Mouse (Mus musculus): Measurements from ENCODE around the gene Spred1.
"Not testable (repeated sequence)": the region's sequence is repeated elsewhere in the genome, so short reads cannot be mapped to it uniquely, and the experiment has no call there.

Spred1 gene

GRCm38 (mm10) chr2:117119291-117120245 lies 1.6 kb upstream of the Spred1 start:
- DNase-seq (ENCODE audit: low read depth, low spot score) = no peak

GRCm38 (mm10) chr2:117120246-117121211 lies 645 bp upstream of the Spred1 start:
- DNase-seq (ENCODE audit: low read depth, low spot score) = peak; percentile 97

- no peak for DNase-seq (ENCODE audit: low read depth, low spot score)
Observed at GRCm38 (mm10) chr2:117121984-117122605, 921 bp downstream of the Spred1 start.

GRCm38 (mm10) chr2:117122701-117123337 lies 1.6 kb downstream of the Spred1 start:
- DNase-seq (ENCODE audit: low read depth, low spot score) = peak; percentile 93

GRCm38 (mm10) chr2:117123701-117124100 lies 2.5 kb downstream of the Spred1 start:
- DNase-seq (ENCODE audit: low read depth, low spot score) = no peak

GRCm38 (mm10) chr2:117124839-117125238 lies 3.7 kb downstream of the Spred1 start:
- no peak for DNase-seq (ENCODE audit: low read depth, low spot score)

GRCm38 (mm10) chr2:117129156-117129555 lies 8.0 kb downstream of the Spred1 start:
- no peak for DNase-seq (ENCODE audit: low read depth, low spot score)

- not testable (repeated sequence) for DNase-seq (ENCODE audit: low read depth, low spot score)
Observed at GRCm38 (mm10) chr2:117131041-117131440, 9.9 kb downstream of the Spred1 start.

GRCm38 (mm10) chr2:117131910-117132309 lies 10.7 kb downstream of the Spred1 start:
- no peak for DNase-seq (ENCODE audit: low read depth, low spot score)

- DNase-seq (ENCODE audit: low read depth, low spot score) = no peak
Observed at GRCm38 (mm10) chr2:117133541-117133940, 12.4 kb downstream of the Spred1 start.

- no peak for DNase-seq (ENCODE audit: low read depth, low spot score)
Observed at GRCm38 (mm10) chr2:117137751-117138150, 16.6 kb downstream of the Spred1 start.

- DNase-seq (ENCODE audit: low read depth, low spot score) = no peak
Observed at GRCm38 (mm10) chr2:117138932-117139331, 17.8 kb downstream of the Spred1 start.

- no peak for DNase-seq (ENCODE audit: low read depth, low spot score)
Observed at GRCm38 (mm10) chr2:117139977-117140376, 18.8 kb downstream of the Spred1 start.

GRCm38 (mm10) chr2:117143106-117143505 lies 21.9 kb downstream of the Spred1 start:
- no peak for DNase-seq (ENCODE audit: low read depth, low spot score)

GRCm38 (mm10) chr2:117146026-117146425 lies 24.9 kb downstream of the Spred1 start:
- DNase-seq (ENCODE audit: low read depth, low spot score) = no peak

- DNase-seq (ENCODE audit: low read depth, low spot score) = no peak
Observed at GRCm38 (mm10) chr2:117146617-117147016, 25.4 kb downstream of the Spred1 start.

GRCm38 (mm10) chr2:117152161-117152560 lies 31.0 kb downstream of the Spred1 start:
- DNase-seq (ENCODE audit: low read depth, low spot score) = no peak

- DNase-seq (ENCODE audit: low read depth, low spot score) = no peak
Observed at GRCm38 (mm10) chr2:117168379-117168778, 47.2 kb downstream of the Spred1 start.

GRCm38 (mm10) chr2:117169037-117169436 lies 47.9 kb downstream of the Spred1 start:
- DNase-seq (ENCODE audit: low read depth, low spot score) = peak; percentile 26

GRCm38 (mm10) chr2:117172981-117173380 lies 51.8 kb downstream of the Spred1 start:
- DNase-seq (ENCODE audit: low read depth, low spot score) = peak; percentile 30

- DNase-seq (ENCODE audit: low read depth, low spot score) = no peak
Observed at GRCm38 (mm10) chr2:117176066-117176465, 54.9 kb downstream of the Spred1 start.

All from A20 (cell line).